Mouse (Mus musculus): ENCODE results near the gene Apobec2. TPM values are rescaled to one million over a fixed set of nuclear protein-coding genes. Genes with fewer than 3 reads are reported as not detected.

Gene Apobec2
- polyA plus RNA-seq, 1 experiment from 2014 or later, result 1.3 TPM

GRCm38 (mm10) chr17:48463391-48463790, 30.7 kb upstream of the Apobec2 start:
- WGBS, result 88% methylated on average over 4 of the region's 4 CpGs
- DNase-seq, result no peak

DNA sequence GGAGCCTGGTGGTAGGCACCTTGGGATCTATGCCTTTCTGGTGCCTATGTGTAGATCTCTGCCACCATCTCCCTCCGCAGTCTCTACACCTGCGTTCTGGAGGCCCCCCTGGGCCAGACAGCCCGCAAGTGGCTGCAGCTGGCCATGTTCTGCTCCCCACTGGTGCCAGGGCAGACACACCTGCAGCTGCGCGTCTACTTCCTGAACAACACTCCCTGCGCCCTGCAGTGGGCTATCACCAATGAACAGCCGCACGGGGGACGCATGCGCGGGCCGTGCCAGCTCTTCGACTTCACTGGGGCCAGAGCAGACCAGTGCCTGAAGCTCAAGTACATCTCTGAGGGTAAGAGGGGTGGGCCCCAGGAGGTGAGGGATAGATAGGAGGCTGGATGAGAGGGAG, 29.4 kb upstream of the Apobec2 start:
- no peak for ATAC-seq (ENCODE audit: insufficient read depth)
- no peaks in the 10 kb centered on the region for H3K9me3 ChIP-seq (ENCODE audit: low read depth, low read length)
- 90% methylated on average over 13 of the region's 13 CpGs for WGBS

More at GRCm38 (mm10) chr17:48463391-48463790, 30.7 kb upstream of the Apobec2 start:
- no peak for ATAC-seq (ENCODE audit: insufficient read depth)
- TF ChIP-seq CTCF (IDR thresholded peaks at IDR 0.05; ENCODE audit: low read depth), result no peak
- Histone ChIP-seq H3K9me3 (ENCODE audit: low read depth, low read length) (no peaks in the 10 kb centered on the region), H3K36me3 (ENCODE audit: insufficient read depth) (no peaks in the 10 kb centered on the region), H3K9ac (no peak overlapping the region), H3K27ac (ENCODE audit: low read depth) (no peak overlapping the region), H3K4me3 (ENCODE audit: low read depth, low read length) (no peak overlapping the region), H3K4me2 (no peak overlapping the region), H3K27me3 (ENCODE audit: insufficient read depth, low read length) (no peaks in the 10 kb centered on the region), H3K4me1 (ENCODE audit: insufficient read depth) (no peaks in the 10 kb centered on the region; the same call in 1 of the 2 replicates)

GRCm38 (mm10) chr17:48457971-48458653, 25.4 kb upstream of the Apobec2 start:
- no peak for TF ChIP-seq CTCF (IDR thresholded peaks at IDR 0.05; ENCODE audit: low read depth)
- no peak overlapping the region for H3K27ac ChIP-seq (ENCODE audit: low read depth)

More for the DNA sequence above, 29.4 kb upstream of the Apobec2 start:
- no peak overlapping the region for H3K27ac ChIP-seq (ENCODE audit: low read depth)
- no peaks in the 10 kb centered on the region for H3K27me3 ChIP-seq (ENCODE audit: insufficient read depth, low read length)
- H3K4me3 ChIP-seq (ENCODE audit: low read depth, low read length), result no peak overlapping the region
- no peak for TF ChIP-seq CTCF (IDR thresholded peaks at IDR 0.05; ENCODE audit: low read depth)
- H3K4me1 ChIP-seq (ENCODE audit: insufficient read depth), result no peaks in the 10 kb centered on the region; the same call in 1 of the 2 replicates
- no peak for DNase-seq
- no peak overlapping the region for H3K4me2 ChIP-seq
- no peak overlapping the region for H3K9ac ChIP-seq
- H3K36me3 ChIP-seq (ENCODE audit: insufficient read depth), result no peaks in the 10 kb centered on the region

GRCm38 (mm10) chr17:48455955-48456354, 23.2 kb upstream of the Apobec2 start:
- Histone ChIP-seq H3K27ac (ENCODE audit: low read depth) (no peak overlapping the region), H3K27me3 (ENCODE audit: insufficient read depth, low read length) (no peaks in the 10 kb centered on the region), H3K9me3 (ENCODE audit: low read depth, low read length) (no peaks in the 10 kb centered on the region), H3K36me3 (ENCODE audit: insufficient read depth) (no peaks in the 10 kb centered on the region), H3K4me2 (no peak overlapping the region), H3K9ac (no peak overlapping the region), H3K4me1 (ENCODE audit: insufficient read depth) (no peaks in the 10 kb centered on the region), H3K4me3 (ENCODE audit: low read depth, low read length) (no peak overlapping the region)
- no peak for TF ChIP-seq CTCF (IDR thresholded peaks at IDR 0.05; ENCODE audit: low read depth)
- no peak for DNase-seq
- no peak for ATAC-seq (ENCODE audit: insufficient read depth)
- WGBS, result 90% methylated on average over 2 of the region's 2 CpGs

More at GRCm38 (mm10) chr17:48457971-48458653, 25.4 kb upstream of the Apobec2 start:
- ATAC-seq (ENCODE audit: insufficient read depth), result no peak
- Histone ChIP-seq H3K27me3 (ENCODE audit: insufficient read depth, low read length) (no peaks in the 10 kb centered on the region), H3K9me3 (ENCODE audit: low read depth, low read length) (no peaks in the 10 kb centered on the region), H3K9ac (no peak overlapping the region), H3K4me3 (ENCODE audit: low read depth, low read length) (no peak overlapping the region), H3K36me3 (ENCODE audit: insufficient read depth) (no peaks in the 10 kb centered on the region), H3K4me2 (no peak overlapping the region), H3K4me1 (ENCODE audit: insufficient read depth) (no peaks in the 10 kb centered on the region)
- WGBS, result 49% methylated on average over 13 of the region's 13 CpGs
- no peak for DNase-seq

DNA sequence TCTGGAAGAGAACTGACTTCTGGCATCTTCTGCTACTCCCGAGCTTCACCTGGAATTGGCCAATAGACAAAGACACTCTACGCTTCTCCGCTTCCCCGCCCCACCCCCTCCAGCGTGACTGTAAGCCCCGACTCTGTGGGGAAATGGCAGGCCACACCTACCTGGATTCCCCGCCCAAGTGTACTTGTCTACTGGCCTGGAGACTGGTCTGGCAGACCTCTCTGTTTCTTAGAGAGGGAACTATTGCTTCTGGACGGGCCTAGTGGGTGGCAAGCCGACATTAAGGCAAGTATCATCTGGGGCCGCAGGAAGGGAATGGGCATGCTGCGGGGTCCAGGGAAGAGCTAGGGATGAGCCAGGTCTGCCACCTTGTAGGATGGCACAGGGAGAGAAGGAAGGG, 22.0 kb upstream of the Apobec2 start, which contains the start of gene Unc5cl:
Gene Unc5cl, plus strand, starts transcription at position 214 of the 400 bp plus-strand sequence.
- H3K9ac ChIP-seq, result no peak within 1 kb of the TSS; the same call in 1 of the 2 replicates
- DNase-seq (no peak), ATAC-seq (ENCODE audit: insufficient read depth) (no peak)

DNA sequence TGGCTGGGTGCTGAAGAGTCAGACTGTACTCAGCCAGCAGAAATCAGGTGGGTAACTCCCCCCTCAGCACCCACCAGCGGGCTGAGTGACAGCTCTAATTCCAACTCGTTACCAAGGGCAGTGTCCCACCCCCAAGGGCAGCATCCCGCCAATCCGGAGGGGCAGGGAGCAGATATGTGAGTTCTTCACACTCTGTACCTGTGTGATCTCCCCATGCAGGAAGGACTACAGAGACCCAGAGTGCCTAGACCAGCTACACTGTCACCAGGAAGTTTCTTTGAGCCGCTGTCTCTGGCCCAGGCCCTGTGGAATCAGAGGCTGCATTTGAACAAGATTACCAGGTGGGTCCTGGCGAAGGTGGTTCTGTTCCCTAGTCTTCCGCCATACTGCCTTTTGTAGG, 21.5 kb upstream of the Apobec2 start:
- 0 out of 2 replicates have a peak overlapping the region, but pooled peaks have one; percentile 12 for H3K27ac ChIP-seq (ENCODE audit: low read depth)

More for the DNA sequence above, 22.0 kb upstream of the Apobec2 start, which contains the start of gene Unc5cl:
- no peak for TF ChIP-seq CTCF (IDR thresholded peaks at IDR 0.05; ENCODE audit: low read depth)
- Histone ChIP-seq H3K4me1 (ENCODE audit: insufficient read depth) (no peaks in the 10 kb centered on the region), H3K4me3 (ENCODE audit: low read depth, low read length) (0 out of 2 replicates have a peak within 1 kb of the TSS, but pooled peaks have one; percentile 3), H3K4me2 (peak within 1 kb of the TSS; percentile 38), H3K27ac (ENCODE audit: low read depth) (0 out of 2 replicates have a peak within 1 kb of the TSS, but pooled peaks have one; percentile 12), H3K27me3 (ENCODE audit: insufficient read depth, low read length) (no peaks in the 10 kb centered on the region), H3K9me3 (ENCODE audit: low read depth, low read length) (no peaks in the 10 kb centered on the region), H3K36me3 (ENCODE audit: insufficient read depth) (no peaks in the 10 kb centered on the region)
- WGBS, result 55% methylated on average over 11 of the region's 11 CpGs

GRCm38 (mm10) chr17:48453489-48453888, 20.8 kb upstream of the Apobec2 start:
- Histone ChIP-seq H3K4me2 (no peak overlapping the region), H3K9me3 (ENCODE audit: low read depth, low read length) (no peaks in the 10 kb centered on the region), H3K27ac (ENCODE audit: low read depth) (no peak overlapping the region), H3K4me3 (ENCODE audit: low read depth, low read length) (no peak overlapping the region), H3K27me3 (ENCODE audit: insufficient read depth, low read length) (no peaks in the 10 kb centered on the region), H3K9ac (no peak overlapping the region), H3K36me3 (ENCODE audit: insufficient read depth) (no peaks in the 10 kb centered on the region), H3K4me1 (ENCODE audit: insufficient read depth) (no peaks in the 10 kb centered on the region)
- no peak for ATAC-seq (ENCODE audit: insufficient read depth)
- no peak for TF ChIP-seq CTCF (IDR thresholded peaks at IDR 0.05; ENCODE audit: low read depth)
- no peak for DNase-seq
- 70% methylated on average over 7 of the region's 7 CpGs for WGBS

More for the DNA sequence above, 21.5 kb upstream of the Apobec2 start:
- Histone ChIP-seq H3K27me3 (ENCODE audit: insufficient read depth, low read length) (no peaks in the 10 kb centered on the region), H3K9me3 (ENCODE audit: low read depth, low read length) (no peaks in the 10 kb centered on the region), H3K4me2 (peak overlapping the region; percentile 38; the same call in 1 of the 2 replicates), H3K9ac (no peak overlapping the region; the same call in 1 of the 2 replicates), H3K4me3 (ENCODE audit: low read depth, low read length) (0 out of 2 replicates have a peak overlapping the region, but pooled peaks have one; percentile 3), H3K36me3 (ENCODE audit: insufficient read depth) (no peaks in the 10 kb centered on the region), H3K4me1 (ENCODE audit: insufficient read depth) (no peaks in the 10 kb centered on the region)
- DNase-seq (no peak), ATAC-seq (ENCODE audit: insufficient read depth) (no peak)
- no peak for TF ChIP-seq CTCF (IDR thresholded peaks at IDR 0.05; ENCODE audit: low read depth)
- 42% methylated on average over 7 of the region's 7 CpGs for WGBS
